Mouse (Mus musculus): ENCODE measurements at regions not wholly inside any gene's neighbourhood (a gene's known extent, or its start where the extent isn't known, plus 50 kb on each side); places are given as distances from the start of the nearest gene placed in this dataset.

GRCm38 (mm10) chr13:72023666-72024065, 60.1 kb upstream of the Irx1 start:
- in situ Hi-C loops (cut with MboI, MseI) = no loop called here

GRCm38 (mm10) chr13:72043930-72044470, 80.5 kb upstream of the Irx1 start:
- in situ Hi-C loops (cut with MboI, MseI) = no loop called here

- in situ Hi-C loops (cut with MboI, MseI) = no loop called here
These were observed 92.9 kb upstream of the Irx1 start for GRCm38 (mm10) chr13:72056469-72056868.

GRCm38 (mm10) chr13:72061659-72062058, 98.1 kb upstream of the Irx1 start:
- in situ Hi-C loops (cut with MboI, MseI) = no loop called here

- in situ Hi-C loops (cut with MboI, MseI) = no loop called here
These were observed 99.8 kb upstream of the Irx1 start for GRCm38 (mm10) chr13:72063278-72063761.

GRCm38 (mm10) chr13:72096585-72096984, 133.1 kb upstream of the Irx1 start:
- in situ Hi-C loops (cut with MboI, MseI) = no loop called here

GRCm38 (mm10) chr13:72097268-72097667, 133.7 kb upstream of the Irx1 start:
- in situ Hi-C loops (cut with MboI, MseI) = no loop called here

- in situ Hi-C loops (cut with MboI, MseI) = no loop called here
These were observed 134.3 kb upstream of the Irx1 start for GRCm38 (mm10) chr13:72097811-72098210.

- in situ Hi-C loops (cut with MboI, MseI) = loop anchor here in 1 of 2 experiments (10.0 kb wide), 1 partner anchor 1274 kb away; no protein-coding TSS in a partner anchor
These were observed 137.2 kb upstream of the Irx1 start for GRCm38 (mm10) chr13:72100741-72101140.

GRCm38 (mm10) chr13:72108666-72109065, 145.1 kb upstream of the Irx1 start:
- in situ Hi-C loops (cut with MboI, MseI) = loop anchor here in 1 of 2 experiments (10.0 kb wide), 1 partner anchor 1266 kb away; no protein-coding TSS in a partner anchor

GRCm38 (mm10) chr13:72113942-72114341, 150.4 kb upstream of the Irx1 start:
- in situ Hi-C loops (cut with MboI, MseI) = no loop called here

- in situ Hi-C loops (cut with MboI, MseI) = no loop called here
These were observed 151.5 kb upstream of the Irx1 start for GRCm38 (mm10) chr13:72114776-72115663.

GRCm38 (mm10) chr13:72120467-72120866, 156.9 kb upstream of the Irx1 start:
- in situ Hi-C loops (cut with MboI, MseI) = no loop called here

GRCm38 (mm10) chr13:72120911-72121553, 157.5 kb upstream of the Irx1 start:
- in situ Hi-C loops (cut with MboI, MseI) = no loop called here

GRCm38 (mm10) chr13:72121554-72122229, 158.2 kb upstream of the Irx1 start:
- in situ Hi-C loops (cut with MboI, MseI) = no loop called here

GRCm38 (mm10) chr13:72122230-72122627, 158.7 kb upstream of the Irx1 start:
- in situ Hi-C loops (cut with MboI, MseI) = no loop called here

- in situ Hi-C loops (cut with MboI, MseI) = no loop called here
These were observed 164.8 kb upstream of the Irx1 start for GRCm38 (mm10) chr13:72128306-72128705.

GRCm38 (mm10) chr13:72131341-72131740, 167.8 kb upstream of the Irx1 start:
- in situ Hi-C loops (cut with MboI, MseI) = no loop called here

- in situ Hi-C loops (cut with MboI, MseI) = no loop called here
These were observed 170.7 kb upstream of the Irx1 start for GRCm38 (mm10) chr13:72134101-72134768.

- in situ Hi-C loops (cut with MboI, MseI) = no loop called here
These were observed 202.7 kb upstream of the Irx1 start for GRCm38 (mm10) chr13:72166225-72166624.

GRCm38 (mm10) chr13:72167434-72167833, 203.9 kb upstream of the Irx1 start:
- in situ Hi-C loops (cut with MboI, MseI) = no loop called here
